Mouse (Mus musculus): ENCODE measurements at regions not wholly inside any gene's neighbourhood (a gene's known extent, or its start where the extent isn't known, plus 50 kb on each side); places are given as distances from the start of the nearest gene placed in this dataset.
"Not testable (repeated sequence)": the region's sequence is repeated elsewhere in the genome, so short reads cannot be mapped to it uniquely, and the experiment has no call there.

- no peak for DNase-seq (ENCODE audit: low spot score)
Observed at GRCm38 (mm10) chr4:7422787-7423186, 816.1 kb downstream of the Car8 start.

- no peak for DNase-seq (ENCODE audit: low spot score)
Observed at GRCm38 (mm10) chr4:7414301-7414700, 824.5 kb downstream of the Car8 start.

GRCm38 (mm10) chr4:7392696-7393095 lies 846.1 kb downstream of the Car8 start:
- DNase-seq (ENCODE audit: low spot score): no peak

DNA sequence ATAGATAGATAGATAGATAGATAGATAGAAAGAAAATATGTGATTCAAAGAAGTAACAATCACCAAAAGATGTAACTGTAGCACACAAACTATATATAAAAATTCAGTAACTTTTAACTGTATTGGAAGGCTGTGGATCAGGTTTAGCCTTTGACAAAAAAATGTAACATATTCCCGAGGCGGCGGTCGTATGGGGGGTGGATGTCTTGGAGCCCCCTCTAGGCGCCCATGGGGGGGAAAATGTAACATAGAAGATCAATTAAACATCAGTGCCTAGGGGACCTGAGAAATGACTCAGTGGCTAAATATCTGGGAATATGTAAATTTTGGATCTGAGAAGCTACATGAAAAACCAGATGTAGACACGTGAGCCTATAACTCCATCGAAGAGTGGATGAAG lies 847.2 kb downstream of the Car8 start:
- DNase-seq (ENCODE audit: low spot score): peak; percentile 47

DNA sequence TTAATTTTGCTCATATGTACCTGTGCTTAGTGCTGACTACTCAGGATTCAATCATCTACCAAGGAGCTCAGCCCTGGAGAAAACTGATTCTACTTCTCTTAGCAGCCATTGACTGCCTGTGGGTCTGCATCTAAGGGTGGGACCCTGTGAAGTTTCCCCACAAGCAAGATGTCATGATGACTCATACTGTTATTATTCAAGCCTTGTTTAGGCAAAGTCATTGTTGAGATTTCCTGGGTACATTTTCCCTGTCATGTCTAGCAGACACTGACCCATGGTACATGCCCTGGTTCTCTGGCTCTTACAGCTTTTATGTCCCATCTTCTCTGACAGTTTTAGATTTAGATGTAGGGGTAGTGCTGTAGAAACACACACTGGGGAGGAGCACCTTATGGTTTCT lies 853.8 kb downstream of the Car8 start:
- DNase-seq (ENCODE audit: low spot score): no peak

DNA sequence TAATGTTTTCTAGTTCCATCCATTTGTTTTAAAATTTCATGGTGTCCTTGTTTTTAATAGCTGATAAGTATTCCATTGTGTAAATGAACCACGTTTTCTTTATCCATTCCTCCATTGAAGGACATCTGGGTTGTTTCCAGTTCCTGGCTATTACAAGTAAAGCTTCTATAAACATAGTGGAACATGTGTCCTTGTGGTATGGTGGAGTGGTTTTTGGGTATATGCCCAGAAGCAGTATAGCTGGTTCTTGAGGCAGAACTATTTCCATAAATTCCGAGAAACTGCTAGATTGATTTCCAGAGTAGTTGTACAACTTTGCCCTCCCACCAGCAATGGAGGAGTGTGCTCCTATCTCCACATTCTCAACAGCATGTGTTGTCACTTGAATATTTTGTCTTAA lies 858.8 kb downstream of the Car8 start:
- peak; percentile 3 for DNase-seq (ENCODE audit: low spot score)

DNA sequence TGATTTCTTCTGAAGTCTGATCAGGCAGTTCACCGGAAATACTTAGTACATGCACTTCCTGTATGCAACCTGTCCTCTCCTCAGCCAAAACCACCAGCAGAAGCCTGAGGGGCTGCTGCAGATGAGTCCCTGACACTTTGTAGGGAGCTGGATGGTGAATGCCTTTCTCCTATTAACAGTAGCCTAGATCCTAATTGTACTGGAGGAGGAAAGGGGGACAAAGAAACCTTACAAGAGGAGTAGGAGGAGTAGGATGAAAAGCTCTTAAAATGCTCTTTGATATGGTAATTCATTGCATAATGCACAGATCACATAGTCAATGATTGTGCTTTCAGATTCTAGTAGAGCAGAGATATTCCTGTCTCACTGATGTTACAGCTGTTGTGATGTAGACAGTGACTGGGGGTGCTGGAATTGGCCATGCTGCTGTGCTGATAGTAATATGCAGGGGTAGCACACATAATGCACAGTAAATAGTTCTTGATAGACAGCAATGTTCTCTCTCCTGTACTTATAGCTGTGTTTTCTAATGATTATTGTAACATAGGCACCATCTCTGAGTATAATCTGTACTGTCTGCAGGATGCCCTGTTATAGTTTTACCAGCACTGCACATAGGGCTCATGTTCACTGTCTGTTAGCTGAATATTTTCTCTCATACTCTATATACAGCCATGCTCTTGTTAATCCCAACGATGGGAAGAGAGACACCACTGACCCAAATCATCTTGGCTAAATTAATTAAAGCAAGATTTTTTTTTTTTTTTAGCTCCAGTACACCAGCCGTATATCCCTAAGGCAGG lies 874.4 kb downstream of the Car8 start:
- no peak for DNase-seq (ENCODE audit: low spot score)

DNA sequence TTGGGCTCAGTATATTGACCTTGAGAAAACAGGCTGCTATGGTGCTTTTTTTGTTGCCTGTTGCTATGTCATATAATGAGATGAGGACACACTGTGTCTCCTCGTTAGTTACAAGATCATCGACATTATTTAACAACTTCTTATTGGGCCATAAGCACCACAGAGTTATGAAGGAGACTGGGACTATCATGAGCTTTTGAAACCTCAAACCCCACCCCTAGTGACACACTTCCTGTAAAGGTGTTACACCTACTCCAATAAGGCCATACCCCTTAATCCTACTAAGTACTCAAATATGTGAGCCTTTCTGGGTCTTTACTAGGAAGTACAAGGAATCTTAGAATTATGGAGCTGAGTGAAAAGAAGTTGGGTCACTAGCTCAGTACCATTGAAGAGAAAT lies 875.3 kb downstream of the Car8 start:
- DNase-seq (ENCODE audit: low spot score): no peak

- no peak for DNase-seq (ENCODE audit: low spot score)
Observed at GRCm38 (mm10) chr4:7356202-7356601, 882.6 kb downstream of the Car8 start.

GRCm38 (mm10) chr4:7347317-7347716 lies 891.5 kb downstream of the Car8 start:
- no peak for DNase-seq (ENCODE audit: low spot score)

DNA sequence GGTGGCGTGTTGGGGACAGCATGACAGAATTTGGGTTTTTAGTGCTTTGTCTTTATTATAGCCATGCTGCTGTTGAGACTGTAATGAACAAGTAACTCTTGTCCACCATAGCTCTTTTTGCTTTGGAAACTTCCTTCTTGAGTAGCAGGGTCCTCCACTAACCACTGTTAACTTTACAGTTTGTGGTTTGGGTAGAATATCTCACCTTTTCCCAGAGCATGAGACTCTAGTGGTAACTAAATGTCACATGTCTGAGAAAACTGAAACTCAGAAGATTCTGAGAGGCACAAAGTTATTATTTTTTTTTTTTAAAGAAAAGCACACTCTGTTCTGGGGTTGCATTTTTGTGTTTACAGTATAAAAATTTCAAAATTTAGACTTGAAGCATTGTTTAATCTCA lies 897.7 kb downstream of the Car8 start:
- no peak for DNase-seq (ENCODE audit: low spot score)

GRCm38 (mm10) chr4:7314261-7314660 lies 924.6 kb downstream of the Car8 start:
- DNase-seq (ENCODE audit: low spot score): no peak

DNA sequence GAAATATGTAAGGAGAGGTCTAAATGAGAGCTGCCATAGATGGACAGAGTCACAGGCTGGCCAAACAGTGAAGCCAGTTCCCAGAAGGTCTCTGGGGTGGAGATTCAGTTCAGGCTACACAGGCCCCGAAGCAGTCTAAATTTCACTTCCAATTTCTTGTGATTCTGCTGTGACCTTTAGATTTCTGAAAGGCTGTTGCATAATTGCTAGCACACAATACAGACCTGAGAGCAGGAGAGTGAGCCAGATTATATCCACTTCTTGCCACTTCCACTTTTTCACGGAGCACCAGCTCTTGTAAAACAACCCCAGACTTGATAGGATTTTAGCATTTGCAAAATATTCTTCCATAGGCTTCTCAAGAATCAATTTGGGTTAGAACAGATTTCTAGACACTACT lies 925.6 kb downstream of the Car8 start:
- peak; percentile 11 for DNase-seq (ENCODE audit: low spot score)

DNA sequence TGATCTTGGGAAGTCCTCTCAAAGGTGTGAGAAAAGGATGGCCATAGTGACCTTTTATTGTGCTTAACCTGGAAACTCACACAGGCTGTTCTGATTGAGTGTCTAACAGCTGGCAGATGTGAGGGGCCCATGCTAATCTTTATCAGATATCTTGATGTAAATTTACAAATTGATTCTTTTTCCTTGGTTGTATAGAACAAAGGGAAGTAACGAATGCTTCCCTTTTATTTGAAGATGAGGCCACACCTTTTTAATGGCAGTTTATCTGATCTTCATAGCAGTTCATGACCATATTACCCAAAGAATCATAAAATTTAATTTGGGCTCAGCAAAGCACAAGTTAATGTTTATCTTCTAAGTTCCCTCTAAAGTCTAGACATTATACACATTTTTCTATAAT lies 926.7 kb downstream of the Car8 start:
- no peak for DNase-seq (ENCODE audit: low spot score)

GRCm38 (mm10) chr4:7269047-7269446 lies 969.8 kb downstream of the Car8 start:
- no peak for DNase-seq (ENCODE audit: low spot score)

DNA sequence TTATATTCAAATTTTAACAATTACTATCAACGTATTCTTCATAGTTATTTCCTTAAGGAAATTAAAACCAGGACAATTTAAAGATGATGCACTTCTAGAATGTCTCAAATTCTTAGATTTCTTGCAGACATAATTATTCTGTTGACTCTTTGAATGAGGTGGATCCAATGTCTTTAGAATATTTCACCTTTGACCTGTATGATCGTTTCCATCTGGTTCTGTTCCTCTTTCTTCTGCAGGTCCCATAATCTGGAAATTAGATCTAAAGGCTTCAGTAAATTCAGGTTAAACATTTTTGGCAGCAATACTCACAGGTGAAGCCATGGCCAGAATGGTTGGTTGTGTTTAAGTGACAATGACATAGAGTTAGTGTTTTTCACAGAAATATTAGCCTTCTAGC lies 982.4 kb downstream of the Car8 start:
- DNase-seq (ENCODE audit: low spot score): no peak

DNA sequence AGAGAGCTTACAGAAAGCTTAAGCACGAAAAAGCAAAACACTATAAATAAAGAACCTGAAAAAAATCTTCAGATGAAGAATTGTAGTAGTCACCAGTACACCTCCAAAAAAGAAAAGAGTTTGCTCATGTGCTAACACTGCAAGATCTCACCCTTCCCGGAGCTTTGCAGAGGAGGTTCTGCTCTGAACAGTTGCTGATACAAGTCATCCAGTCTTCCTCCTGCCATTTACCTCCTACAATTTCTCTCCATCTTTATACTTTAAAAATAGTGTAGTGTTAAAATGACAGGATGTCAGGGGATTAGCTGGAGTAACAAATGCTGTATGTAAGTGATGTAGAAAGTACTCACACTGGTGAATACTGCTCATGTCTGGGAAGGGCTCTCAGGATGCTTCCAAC lies 985.2 kb downstream of the Car8 start:
- no peak for DNase-seq (ENCODE audit: low spot score)

DNA sequence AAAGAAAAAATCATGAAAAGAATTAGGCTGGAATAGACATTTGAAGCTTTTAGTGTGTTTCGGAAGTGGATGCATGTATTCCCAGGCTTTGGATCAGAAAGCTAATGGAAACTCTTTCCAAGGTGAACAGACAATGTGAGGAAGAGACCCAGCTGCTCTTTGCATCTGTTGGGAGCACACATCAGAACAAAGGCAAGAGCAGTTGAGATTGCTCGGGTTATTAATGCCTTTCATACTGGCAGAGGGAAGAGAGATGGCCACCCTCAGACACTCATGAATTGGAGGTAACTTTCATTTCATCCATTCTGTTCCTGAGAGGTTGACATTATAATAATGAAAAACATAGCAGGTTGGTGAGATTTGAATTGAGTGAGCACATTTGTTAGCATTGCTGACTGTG lies 987.2 kb downstream of the Car8 start:
- DNase-seq (ENCODE audit: low spot score): no peak

- no peak for DNase-seq (ENCODE audit: low spot score)
Observed at GRCm38 (mm10) chr4:7247816-7248215, 991.0 kb downstream of the Car8 start.

- no peak for DNase-seq (ENCODE audit: low spot score)
Observed at GRCm38 (mm10) chr4:7247244-7247643, 991.6 kb downstream of the Car8 start.

GRCm38 (mm10) chr4:7246828-7247227 lies 992.0 kb downstream of the Car8 start:
- no peak for DNase-seq (ENCODE audit: low spot score)

DNA sequence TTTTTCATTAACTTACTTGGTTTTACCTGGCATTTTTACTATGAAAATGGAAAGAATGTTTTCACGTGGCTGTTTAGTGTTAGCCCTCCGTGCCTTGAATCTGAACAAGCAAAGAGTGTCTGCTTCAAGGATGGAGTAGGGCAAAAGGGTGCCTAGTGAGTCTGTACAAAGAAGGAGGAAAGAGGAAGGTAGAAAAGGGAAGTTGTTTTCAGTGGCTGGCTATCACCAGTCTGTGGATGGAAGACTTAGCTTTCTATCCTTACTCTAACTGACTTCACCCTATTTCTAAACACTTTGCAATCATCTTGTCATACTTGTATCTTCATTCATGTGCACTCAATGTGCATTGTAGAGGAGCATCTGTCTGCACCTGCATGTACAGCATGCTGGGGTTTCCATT lies 993.2 kb downstream of the Car8 start:
- DNase-seq (ENCODE audit: low spot score): no peak

- DNase-seq (ENCODE audit: low spot score): no peak
Observed at GRCm38 (mm10) chr4:7237848-7238247, 1001.0 kb downstream of the Car8 start.

DNA sequence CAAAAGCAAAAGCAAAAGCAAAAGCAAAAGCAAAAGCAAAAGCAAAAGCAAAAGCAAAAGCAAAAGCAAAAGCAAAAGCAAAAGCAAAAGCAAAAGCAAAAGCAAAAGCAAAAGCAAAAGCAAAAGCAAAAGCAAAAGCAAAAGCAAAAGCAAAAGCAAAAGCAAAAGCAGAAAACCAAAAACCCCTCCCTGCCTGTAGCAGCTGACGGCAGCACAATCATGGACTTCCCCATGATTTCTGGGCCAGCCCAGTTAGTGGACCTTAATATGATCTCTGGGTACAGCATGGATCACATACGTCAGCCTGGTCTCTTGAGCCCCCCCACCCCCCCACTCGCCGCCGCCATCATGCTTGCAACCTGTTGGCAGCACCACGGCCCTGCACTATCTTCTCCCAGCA lies 1004.3 kb downstream of the Car8 start:
- DNase-seq (ENCODE audit: low spot score): not testable (repeated sequence)
